Mouse (Mus musculus) neural tube, embryonic 11.5 days (tissue): ENCODE data around the gene Prr5l. TPM values are rescaled to one million over a fixed set of nuclear protein-coding genes. Genes with fewer than 3 reads are reported as not detected.

Source experiments
- ATAC-seq: fragments of 200-750 bp; cut with Nextera tagmentation; 2 replicates; pipeline ENCODE4 v1.8.0; 2017; ENCODE audit warnings: moderate number of reproducible peaks, mild to moderate bottlenecking, moderate TSS enrichment, moderate library complexity; ENCODE audit not compliant: insufficient read depth, low FRiP score, low TSS enrichment
- DNase-seq: peaks from one replicate; pipeline ENCODE4 v3.0.0-alpha.2; 2015; ENCODE audit warnings: low spot score
- H3K27ac ChIP-seq: fragments of 300-500 bp; sonication (generic); 2 replicates; pipeline ENCODE4 v1.5.1; 2014; ENCODE audit warnings: low read depth, mild to moderate bottlenecking, low read length
- H3K27me3 ChIP-seq: fragments of 300-500 bp; sonication (generic); 2 replicates; pipeline ENCODE4 v1.6.1; 2014; ENCODE audit warnings: mild to moderate bottlenecking, low read length, mixed read lengths; ENCODE audit not compliant: control insufficient read depth, insufficient read depth
- H3K36me3 ChIP-seq: fragments of 300-500 bp; sonication (generic); 2 replicates; pipeline ENCODE4 v1.6.1; 2014; ENCODE audit warnings: mild to moderate bottlenecking, low read length, moderate library complexity, mixed read lengths; ENCODE audit not compliant: control insufficient read depth, insufficient read depth
- H3K4me1 ChIP-seq: fragments of 300-500 bp; sonication (generic); 2 replicates; pipeline ENCODE4 v1.6.1; 2014; ENCODE audit warnings: low read length, mixed read lengths; ENCODE audit not compliant: control insufficient read depth, insufficient read depth
- H3K4me2 ChIP-seq: fragments of 300-500 bp; sonication (generic); 2 replicates; pipeline ENCODE4 v1.6.1; 2014; ENCODE audit warnings: low read depth, mild to moderate bottlenecking, moderate library complexity
- H3K4me3 ChIP-seq: fragments of 300-500 bp; sonication (generic); 2 replicates; pipeline ENCODE4 v1.5.1; 2014; ENCODE audit warnings: low read depth, low read length
- H3K9ac ChIP-seq: fragments of 300-500 bp; sonication (generic); 2 replicates; pipeline ENCODE4 v1.6.1; 2014; ENCODE audit warnings: mild to moderate bottlenecking, low read length
- H3K9me3 ChIP-seq: fragments of 300-500 bp; sonication (generic); 2 replicates; pipeline ENCODE4 v1.6.1; 2016; ENCODE audit warnings: low read length; ENCODE audit not compliant: control insufficient read depth
- WGBS: fragments of 180-500 bp; shearing (Covaris S2); extraction: QIAGEN DNeasy Blood & Tissue Kit; methylation state at CpG from one replicate; pipeline ENCODE4 v1.1.7; 2014; 5-methylcytosine and 5-hydroxymethylcytosine counted together
- polyA plus RNA-seq: library from polyadenylated mRNA; unstranded; fragments of >200 nt; fragmentation: Nextera tagmentation; extraction: Ambion mirVana; gene quantifications from 2 replicates; pipeline ENCODE4 v1.2.1, GENCODE M21; 2014

Prr5l gene
- polyA plus RNA-seq, 1 experiment from 2014 or later: 11.5 TPM

GRCm38 (mm10) chr2:101828057-101828643 lies 54.7 kb downstream of the Prr5l start:
- H3K9ac ChIP-seq: no peak overlapping the region
- 67% methylated on average over 5 of the region's 5 CpGs for WGBS
- H3K4me3 ChIP-seq: no peak overlapping the region
- no peaks in the 10 kb centered on the region for H3K9me3 ChIP-seq
- ATAC-seq: no peak
- H3K4me1 ChIP-seq: no peaks in the 10 kb centered on the region
- DNase-seq: no peak
- no peaks in the 10 kb centered on the region for H3K27me3 ChIP-seq
- no peak overlapping the region for H3K4me2 ChIP-seq
- no peaks in the 10 kb centered on the region for H3K36me3 ChIP-seq
- no peak overlapping the region for H3K27ac ChIP-seq

- Histone ChIP-seq H3K9me3 (no peaks in the 10 kb centered on the region), H3K4me1 (no peaks in the 10 kb centered on the region), H3K27ac (no peak overlapping the region), H3K4me2 (no peak overlapping the region), H3K36me3 (no peaks in the 10 kb centered on the region), H3K27me3 (no peaks in the 10 kb centered on the region), H3K4me3 (no peak overlapping the region), H3K9ac (no peak overlapping the region)
- ATAC-seq (no peak), DNase-seq (no peak)
- 42% methylated on average over 5 of the region's 5 CpGs for WGBS
Measured at GRCm38 (mm10) chr2:101827626-101828025, 55.2 kb downstream of the Prr5l start.

DNA sequence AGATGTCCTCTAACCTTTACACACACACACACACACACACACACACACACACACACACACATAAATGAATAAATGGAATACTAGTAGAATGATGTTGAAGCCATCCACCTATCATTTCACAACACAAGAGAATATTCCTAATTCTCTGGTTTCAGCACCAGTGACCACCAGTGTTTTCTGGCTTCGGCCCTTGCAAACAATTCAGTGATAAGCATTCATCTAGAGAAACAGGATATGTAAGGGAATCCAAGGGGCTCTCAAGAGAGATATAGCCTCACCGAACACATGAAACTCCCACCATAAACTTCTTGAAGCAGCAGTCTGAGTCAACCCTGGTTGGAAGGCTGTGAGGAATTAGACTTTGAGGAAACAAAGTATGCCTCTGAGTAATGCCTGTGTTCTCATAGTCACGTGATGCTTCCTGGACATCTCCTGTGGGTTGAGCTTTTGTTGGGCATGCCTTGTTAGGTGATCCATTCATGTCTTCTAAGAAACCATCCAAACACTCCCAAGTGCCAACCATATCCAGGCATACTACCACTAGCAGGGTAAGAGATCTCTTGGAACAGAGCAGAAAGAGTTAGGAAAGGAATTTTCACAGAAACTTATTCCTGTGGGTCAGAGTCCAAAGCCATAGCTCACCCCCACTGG lies 55.8 kb downstream of the Prr5l start:
- H3K4me3 ChIP-seq: no peak overlapping the region

DNA sequence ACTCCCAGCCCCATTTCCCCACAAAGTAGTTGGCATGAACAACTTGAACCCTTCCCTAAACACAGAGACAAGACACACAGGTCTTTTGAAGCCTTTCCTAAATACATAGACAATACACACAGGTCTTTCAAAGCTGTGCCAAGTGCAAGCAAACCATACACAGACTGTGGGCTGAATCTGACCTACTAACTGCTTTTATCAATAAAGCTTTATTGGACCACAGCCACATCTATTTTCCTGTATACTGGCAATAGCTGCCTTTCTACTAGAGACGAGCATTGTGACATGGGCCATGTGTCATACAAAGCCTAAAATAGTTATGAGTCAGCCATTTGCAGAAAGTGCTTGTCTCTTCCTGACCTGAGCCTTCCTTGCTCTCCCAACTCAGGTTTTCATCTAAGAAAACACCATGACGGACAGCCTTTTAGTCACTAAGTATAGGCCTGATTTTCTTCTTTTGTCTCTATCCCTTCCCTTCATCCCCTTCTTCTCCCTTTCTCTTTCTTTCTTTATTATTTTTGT lies 56.6 kb downstream of the Prr5l start:
- no peak overlapping the region for H3K9ac ChIP-seq
- H3K9me3 ChIP-seq: no peaks in the 10 kb centered on the region
- H3K27ac ChIP-seq: no peak overlapping the region
- no peaks in the 10 kb centered on the region for H3K4me1 ChIP-seq
- no peak overlapping the region for H3K4me3 ChIP-seq
- no peaks in the 10 kb centered on the region for H3K27me3 ChIP-seq
- ATAC-seq: no peak
- 80% methylated on average over 2 of the region's 2 CpGs for WGBS
- DNase-seq: no peak
- H3K4me2 ChIP-seq: no peak overlapping the region
- no peaks in the 10 kb centered on the region for H3K36me3 ChIP-seq

More for the DNA sequence above, 55.8 kb downstream of the Prr5l start:
- Histone ChIP-seq H3K36me3 (no peaks in the 10 kb centered on the region), H3K27me3 (no peaks in the 10 kb centered on the region), H3K9ac (no peak overlapping the region), H3K27ac (no peak overlapping the region), H3K4me1 (no peaks in the 10 kb centered on the region), H3K9me3 (no peaks in the 10 kb centered on the region), H3K4me2 (no peak overlapping the region)
- WGBS: 83% methylated on average over 3 of the region's 3 CpGs
- DNase-seq (no peak), ATAC-seq (no peak)

GRCm38 (mm10) chr2:101825226-101826120 lies 57.4 kb downstream of the Prr5l start:
- Histone ChIP-seq H3K27ac (no peak overlapping the region), H3K4me3 (no peak overlapping the region), H3K36me3 (no peaks in the 10 kb centered on the region), H3K9ac (no peak overlapping the region), H3K4me1 (no peaks in the 10 kb centered on the region), H3K4me2 (no peak overlapping the region), H3K27me3 (no peaks in the 10 kb centered on the region), H3K9me3 (no peaks in the 10 kb centered on the region)
- 87% methylated on average over 9 of the region's 9 CpGs for WGBS
- DNase-seq (no peak), ATAC-seq (no peak)

DNA sequence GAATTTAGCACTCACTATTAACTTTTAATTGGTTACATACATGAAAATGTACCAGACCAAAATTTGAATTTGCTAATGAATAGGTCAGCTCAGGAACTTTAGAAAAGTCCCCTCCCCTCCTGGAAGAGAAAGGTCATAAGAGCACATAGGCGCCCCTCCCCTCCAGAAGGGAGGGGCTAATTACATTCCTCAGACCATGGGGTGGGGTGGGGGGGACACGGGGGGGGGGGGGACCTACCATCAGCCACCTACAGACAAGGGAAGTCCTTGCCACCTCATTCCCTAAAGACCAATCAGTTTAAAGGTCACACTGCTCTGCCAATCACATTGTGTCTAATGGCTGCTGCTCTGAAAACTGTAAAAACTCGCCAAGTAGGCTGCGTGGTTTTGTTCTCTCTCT lies 59.0 kb downstream of the Prr5l start:
- Histone ChIP-seq H3K27me3 (no peaks in the 10 kb centered on the region), H3K9me3 (no peaks in the 10 kb centered on the region), H3K4me1 (no peaks in the 10 kb centered on the region), H3K4me2 (no peak overlapping the region), H3K36me3 (no peaks in the 10 kb centered on the region), H3K4me3 (no peak overlapping the region), H3K27ac (no peak overlapping the region), H3K9ac (no peak overlapping the region)
- DNase-seq (no peak), ATAC-seq (no peak)
- 69% methylated on average over 4 of the region's 4 CpGs for WGBS

- 85% methylated on average over 13 of the region's 13 CpGs for whole genome bisulfite sequencing
- no peak overlapping the region for H3K27ac ChIP-seq
- no peak overlapping the region for H3K4me2 ChIP-seq
- ATAC-seq (no peak), DNase-seq (no peak)
- no peaks in the 10 kb centered on the region for H3K27me3 ChIP-seq
- H3K9me3 ChIP-seq: no peaks in the 10 kb centered on the region
- H3K9ac ChIP-seq: no peak overlapping the region
- H3K4me3 ChIP-seq: no peak overlapping the region
- H3K4me1 ChIP-seq: no peaks in the 10 kb centered on the region
- H3K36me3 ChIP-seq: no peaks in the 10 kb centered on the region
Measured at GRCm38 (mm10) chr2:101822785-101823184, 60.0 kb downstream of the Prr5l start.

DNA sequence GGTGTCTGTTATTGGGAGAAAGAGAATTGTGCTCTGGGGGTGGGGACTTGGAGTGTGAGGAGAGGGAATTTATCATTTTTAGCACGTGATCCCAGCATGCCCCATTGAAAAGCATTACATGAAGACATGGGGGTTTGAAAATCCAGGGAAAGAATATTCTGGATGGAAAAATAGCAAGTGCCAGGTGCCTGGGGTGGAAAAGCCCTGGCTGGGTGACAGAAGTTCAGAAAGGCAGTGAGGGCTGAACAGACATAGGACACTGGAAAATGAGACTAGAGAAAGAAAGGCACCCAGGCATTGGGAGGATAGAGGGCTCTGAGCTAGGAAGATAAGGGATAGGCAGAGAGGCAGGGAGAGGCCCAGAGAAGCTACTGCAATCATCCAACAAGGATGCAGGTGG lies 62.0 kb downstream of the Prr5l start:
- Histone ChIP-seq H3K4me1 (no peaks in the 10 kb centered on the region), H3K27me3 (no peaks in the 10 kb centered on the region), H3K27ac (no peak overlapping the region), H3K36me3 (no peaks in the 10 kb centered on the region), H3K9ac (no peak overlapping the region), H3K9me3 (no peaks in the 10 kb centered on the region), H3K4me3 (no peak overlapping the region), H3K4me2 (no peak overlapping the region)
- ATAC-seq: no peak
- DNase-seq: no peak
- 77% methylated on average over 1 of the region's 1 CpGs for WGBS
